In genomic region chr6:117607023-117607422, GRCm38 (mm10) we compare ENCODE assay signal across 12 mouse cellular contexts.
DNase-seq lines count a peak whose midpoint lies in the region; ATAC-seq lines count a peak whose summit lies in the region.
"Had no signal": no experiment of that assay in that cellular context is flagged by ENCODE, and none has a peak within 500 bp of the region (broad histone marks: within the 10 kb centered on the region; RNA-seq: fewer than 3 reads in every experiment).

No protein-coding gene starts in this region.

- no peak overlapping the region for H3K4me2 ChIP-seq in kidney, embryonic 16.5 days (replicated peaks; ENCODE audit: low read depth, low read length)
- H3K4me2 ChIP-seq: hindbrain, embryonic 13.5 days had no signal

- no peaks in the 10 kb centered on the region for H3K36me3 ChIP-seq in kidney, embryonic 16.5 days (ENCODE audit: insufficient read depth, low read length)
- H3K36me3 ChIP-seq: hindbrain, embryonic 13.5 days had no signal

- 66% methylated on average over 5 of the region's 5 CpGs for WGBS in kidney, embryonic 16.5 days

- H3K9me3 ChIP-seq in kidney, embryonic 16.5 days (ENCODE audit: low read length) = peaks cover 8% of the 10 kb centered on the region; the same call in 1 of the 2 replicates
- H3K9me3 ChIP-seq: hindbrain, embryonic 13.5 days had no signal

- no peaks in the 10 kb centered on the region for H3K27me3 ChIP-seq in kidney, embryonic 16.5 days (ENCODE audit: insufficient read depth, low read length)
- H3K27me3 ChIP-seq: hindbrain, embryonic 13.5 days had no signal

- H3K9ac ChIP-seq in kidney, embryonic 16.5 days (replicated peaks; ENCODE audit: low read length) = no peak overlapping the region
- H3K9ac ChIP-seq: hindbrain, embryonic 13.5 days; liver, postnatal 0 days had no signal

- peak; percentile 26 for DNase-seq in adrenal gland, adult 2 months
- DNase-seq in adrenal gland, postnatal 25 days = no peak
- peak; percentile 28 for DNase-seq in kidney, adult 9 months
- peak; percentile 98 for DNase-seq in adipocyte (ENCODE audit: low spot score)
- peak; percentile 40 to 54 for DNase-seq in heart, postnatal 14 days
- no peak for DNase-seq in thymus, postnatal 4 days
- DNase-seq in thymus, postnatal 36 days = no peak
- DNase-seq: cerebellum, adult 9-11 months; liver, postnatal 0 days; right cerebral cortex, adult 18-20 months had no signal

- peaks cover 5% of the 10 kb centered on the region; the same call in 1 of the 2 replicates for H3K4me1 ChIP-seq in kidney, embryonic 16.5 days (ENCODE audit: insufficient read depth, low read length)
- H3K4me1 ChIP-seq: hindbrain, embryonic 13.5 days had no signal

- intact Hi-C loops in heart, postnatal 14 days (cut with DNase I) = no loop called here

- ATAC-seq in kidney, embryonic 16.5 days (ENCODE audit: low FRiP score, low TSS enrichment) = no peak
- ATAC-seq: liver, postnatal 0 days had no signal

- H3K4me3 ChIP-seq in kidney, embryonic 16.5 days (ENCODE audit: low read length) = no peak overlapping the region
- H3K4me3 ChIP-seq: hindbrain, embryonic 13.5 days had no signal

- H3K27ac ChIP-seq in kidney, embryonic 16.5 days (ENCODE audit: low read length) = no peak overlapping the region
- H3K27ac ChIP-seq: hindbrain, embryonic 13.5 days had no signal

Comparison
In these comparisons a context has a peak if more than half of its experiments do, and no peak if none do; other contexts are left out.
1. DNase-seq: peak in adrenal gland, adult 2 months (single experiment), kidney, adult 9 months (single experiment), adipocyte (single experiment) and heart, postnatal 14 days (2 of 2); none in adrenal gland, postnatal 25 days (single experiment), thymus, postnatal 4 days (single experiment) and thymus, postnatal 36 days (0 of 2).